Mouse (Mus musculus) lung, postnatal 10 days (tissue): ENCODE results near the gene Pim1.
"Not testable (repeated sequence)": the region's sequence is repeated elsewhere in the genome, so short reads cannot be mapped to it uniquely, and the experiment has no call there.

ENCODE experiments used
- DNase-seq: peaks from one replicate; pipeline ENCODE4 v3.0.0; 2021

Pim1 gene

GRCm38 (mm10) chr17:29490713-29491581 is at the start of gene Pim1:
Pim1 (plus strand) TSS chr17:29490753.
- peak; percentile 71 for DNase-seq

GRCm38 (mm10) chr17:29441562-29441961 is 49.0 kb upstream of the Pim1 start:
- DNase-seq, result no peak

- peak; percentile 48 for DNase-seq
Observed at GRCm38 (mm10) chr17:29442131-29442557, 48.4 kb upstream of the Pim1 start.

GRCm38 (mm10) chr17:29443724-29444123 is 46.8 kb upstream of the Pim1 start:
- no peak for DNase-seq

- no peak for DNase-seq
Observed at GRCm38 (mm10) chr17:29445072-29445471, 45.5 kb upstream of the Pim1 start.

GRCm38 (mm10) chr17:29447323-29447722 is 43.2 kb upstream of the Pim1 start:
- DNase-seq, result no peak

GRCm38 (mm10) chr17:29448055-29448454 is 42.5 kb upstream of the Pim1 start:
- DNase-seq, result no peak

GRCm38 (mm10) chr17:29448561-29448960 is 42.0 kb upstream of the Pim1 start:
- DNase-seq, result no peak

GRCm38 (mm10) chr17:29450899-29451840 is 39.4 kb upstream of the Pim1 start:
- DNase-seq, result peak; percentile 77

- DNase-seq, result no peak
Observed at GRCm38 (mm10) chr17:29451841-29452210, 38.7 kb upstream of the Pim1 start.

- not testable (repeated sequence) for DNase-seq
Observed at GRCm38 (mm10) chr17:29454119-29454518, 36.4 kb upstream of the Pim1 start.

- DNase-seq, result peak; percentile 64
Observed at GRCm38 (mm10) chr17:29455411-29456120, 35.0 kb upstream of the Pim1 start.

GRCm38 (mm10) chr17:29456476-29456875 is 34.1 kb upstream of the Pim1 start:
- no peak for DNase-seq

- no peak for DNase-seq
Observed at GRCm38 (mm10) chr17:29456926-29457325, 33.6 kb upstream of the Pim1 start.

GRCm38 (mm10) chr17:29457795-29458560 is 32.6 kb upstream of the Pim1 start:
- DNase-seq, result peak; percentile 32

- peak; percentile 81 for DNase-seq
Observed at GRCm38 (mm10) chr17:29459321-29460118, 31.0 kb upstream of the Pim1 start.

GRCm38 (mm10) chr17:29460119-29460505 is 30.4 kb upstream of the Pim1 start:
- peak; percentile 59 for DNase-seq

GRCm38 (mm10) chr17:29463627-29464026 is 26.9 kb upstream of the Pim1 start:
- no peak for DNase-seq

GRCm38 (mm10) chr17:29464068-29464467 is 26.5 kb upstream of the Pim1 start:
- peak; percentile 24 for DNase-seq

- no peak for DNase-seq
Observed at GRCm38 (mm10) chr17:29464519-29465140, 25.9 kb upstream of the Pim1 start.
